Mouse (Mus musculus) gastrocnemius, postnatal 10 days (tissue): ENCODE measurements around the gene Fbf1. TPM values are rescaled to one million over a fixed set of nuclear protein-coding genes. Genes with fewer than 3 reads are reported as not detected.
"Not testable (repeated sequence)": the region's sequence is repeated elsewhere in the genome, so short reads cannot be mapped to it uniquely, and the experiment has no call there.

Source experiments
- DNase-seq: peaks from one replicate; pipeline ENCODE4 v3.0.0; 2021; ENCODE audit warnings: mixed read lengths
- total RNA-seq, 2 experiments: library from RNA; stranded (reverse); gene quantifications; 2 replicates each; pipeline ENCODE4 v1.2.3; 2021

Fbf1 gene
- total RNA-seq, 2 experiments from 2014 or later: 13.8 to 18.2 TPM

- DNase-seq: no peak
Measured at GRCm38 (mm10) chr11:116133497-116133896, 34.5 kb downstream of the Fbf1 start.

- DNase-seq: no peak
Measured at GRCm38 (mm10) chr11:116132366-116133333, 35.3 kb downstream of the Fbf1 start.

- no peak for DNase-seq
Measured at GRCm38 (mm10) chr11:116131349-116132170, 36.4 kb downstream of the Fbf1 start.

- peak; percentile 89 for DNase-seq
Measured at GRCm38 (mm10) chr11:116130488-116131205, 37.3 kb downstream of the Fbf1 start, which contains the start of gene Trim65. TSS of gene Trim65 (minus strand) at chr11:116131128.

GRCm38 (mm10) chr11:116129993-116130487 lies 37.9 kb downstream of the Fbf1 start:
- DNase-seq: no peak

- DNase-seq: no peak
Measured at GRCm38 (mm10) chr11:116129091-116129790, 38.7 kb downstream of the Fbf1 start.

GRCm38 (mm10) chr11:116127986-116128385 lies 40.0 kb downstream of the Fbf1 start:
- no peak for DNase-seq

GRCm38 (mm10) chr11:116127156-116127980 lies 40.6 kb downstream of the Fbf1 start, which contains the start of gene Trim47:
TSS of gene Trim47 (minus strand) at chr11:116127210.
- peak; percentile 77 for DNase-seq

- DNase-seq: no peak
Measured at GRCm38 (mm10) chr11:116126261-116126660, 41.7 kb downstream of the Fbf1 start.

- DNase-seq: not testable (repeated sequence)
Measured at GRCm38 (mm10) chr11:116121731-116122245, 46.2 kb downstream of the Fbf1 start.

- DNase-seq: no peak
Measured at GRCm38 (mm10) chr11:116117819-116118218, 50.1 kb downstream of the Fbf1 start.

- no peak for DNase-seq
Measured at GRCm38 (mm10) chr11:116117241-116117640, 50.7 kb downstream of the Fbf1 start.

GRCm38 (mm10) chr11:116111611-116112203 lies 56.3 kb downstream of the Fbf1 start:
- DNase-seq: no peak

- DNase-seq: no peak
Measured at GRCm38 (mm10) chr11:116111067-116111466, 56.9 kb downstream of the Fbf1 start.

- DNase-seq: no peak
Measured at GRCm38 (mm10) chr11:116110540-116110939, 57.4 kb downstream of the Fbf1 start.

GRCm38 (mm10) chr11:116110131-116110530 lies 57.8 kb downstream of the Fbf1 start:
- DNase-seq: peak; percentile 91

GRCm38 (mm10) chr11:116109441-116110081 lies 58.4 kb downstream of the Fbf1 start:
- DNase-seq: peak; percentile 51

- peak; percentile 72 for DNase-seq
Measured at GRCm38 (mm10) chr11:116108464-116109137, 59.4 kb downstream of the Fbf1 start.
